Mouse (Mus musculus) frontal cortex, postnatal 14 days (tissue): ENCODE data around the gene Midn.

ENCODE experiments used
- DNase-seq, 2 experiments: peaks; one replicate each; pipeline ENCODE4 v3.0.0; 2022; ENCODE audit warnings: low spot score in 2 of 2

The Midn gene

GRCm38 (mm10) chr10:80129846-80130245 lies 18.2 kb upstream of the Midn start:
- no peak for DNase-seq

DNA sequence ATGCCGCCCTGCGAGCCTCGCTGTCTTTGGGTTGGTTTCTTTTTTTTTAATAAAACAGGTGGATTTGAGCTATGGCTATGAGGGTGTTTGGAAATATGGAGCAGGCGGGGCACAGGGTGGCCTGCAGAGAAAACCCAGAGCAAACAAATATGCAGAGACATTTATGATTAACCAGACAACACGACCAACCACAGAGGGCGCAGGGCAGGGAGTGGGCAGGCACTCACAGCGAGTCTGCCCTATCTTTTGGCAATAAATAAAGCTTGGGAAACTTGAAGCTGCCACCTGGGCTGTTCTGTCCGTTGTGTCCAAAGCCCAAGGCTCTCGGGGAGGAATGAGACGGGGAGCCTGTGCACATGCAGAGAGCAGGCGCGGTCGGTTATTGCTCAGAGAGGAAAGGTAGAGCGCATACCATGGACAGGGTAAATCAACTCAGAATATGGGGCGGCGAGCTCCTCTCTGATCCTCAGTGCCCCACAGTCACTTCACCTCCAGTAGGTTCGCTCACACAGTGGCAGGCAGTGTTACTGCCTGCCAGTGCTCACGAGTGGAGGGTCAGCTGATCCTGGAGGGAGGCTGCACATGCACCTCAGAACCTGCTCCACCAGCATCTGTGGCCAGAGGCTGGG lies 17.6 kb upstream of the Midn start:
- peak in 1 of 2 experiments; percentile 14 for DNase-seq

DNA sequence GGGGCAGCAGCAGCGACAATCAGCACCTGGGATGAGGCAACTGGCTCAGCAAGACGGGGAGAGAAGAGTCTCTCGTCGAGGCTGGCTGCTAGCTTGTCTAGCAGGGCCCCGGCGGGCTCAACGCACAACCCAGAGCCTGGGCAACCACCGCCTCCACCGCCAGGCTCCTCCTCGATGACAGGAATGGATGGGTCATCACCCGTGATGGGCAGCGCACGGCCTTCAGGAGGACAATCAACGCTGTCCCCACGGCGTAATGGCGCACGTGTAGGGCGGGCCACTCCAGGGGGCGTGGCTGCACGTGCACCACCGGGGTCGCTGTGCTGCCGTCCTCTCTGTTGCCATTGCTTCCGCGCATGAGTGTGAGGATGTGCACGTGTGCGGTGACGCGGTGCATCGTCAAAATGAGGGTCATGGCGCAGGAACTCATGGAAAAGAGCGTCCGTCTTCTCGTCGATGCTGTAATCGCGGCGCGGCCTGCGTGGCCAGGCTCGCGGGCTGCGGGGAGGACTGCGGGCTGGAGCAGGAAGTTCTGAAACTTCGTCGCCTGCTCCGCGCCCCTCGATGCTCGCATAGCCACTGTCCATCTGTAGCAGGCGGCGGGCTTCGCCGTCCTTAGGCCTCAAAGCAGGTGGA lies 16.6 kb upstream of the Midn start:
- DNase-seq = peak in 1 of 2 experiments; percentile 66

DNA sequence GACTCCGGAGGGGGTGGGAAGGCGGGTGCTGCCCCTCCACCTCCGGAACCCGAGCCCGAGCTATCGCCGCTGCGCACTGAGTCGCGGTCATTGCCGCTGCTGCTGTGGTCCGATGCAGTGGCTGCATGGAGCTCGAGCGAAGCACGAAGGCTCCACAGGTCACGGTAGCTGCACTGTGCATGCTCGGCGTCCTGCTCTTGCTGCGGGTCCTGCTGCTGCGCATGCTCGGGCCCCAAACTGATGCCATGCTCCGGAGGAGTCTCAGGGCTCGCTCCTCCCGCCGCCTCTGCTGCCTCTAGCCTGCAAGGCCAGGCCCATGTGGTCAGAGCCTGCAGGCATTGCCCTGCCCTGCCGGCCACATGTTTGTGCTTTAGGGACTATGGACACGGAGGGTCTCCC lies 16.1 kb upstream of the Midn start:
- no peak for DNase-seq

DNA sequence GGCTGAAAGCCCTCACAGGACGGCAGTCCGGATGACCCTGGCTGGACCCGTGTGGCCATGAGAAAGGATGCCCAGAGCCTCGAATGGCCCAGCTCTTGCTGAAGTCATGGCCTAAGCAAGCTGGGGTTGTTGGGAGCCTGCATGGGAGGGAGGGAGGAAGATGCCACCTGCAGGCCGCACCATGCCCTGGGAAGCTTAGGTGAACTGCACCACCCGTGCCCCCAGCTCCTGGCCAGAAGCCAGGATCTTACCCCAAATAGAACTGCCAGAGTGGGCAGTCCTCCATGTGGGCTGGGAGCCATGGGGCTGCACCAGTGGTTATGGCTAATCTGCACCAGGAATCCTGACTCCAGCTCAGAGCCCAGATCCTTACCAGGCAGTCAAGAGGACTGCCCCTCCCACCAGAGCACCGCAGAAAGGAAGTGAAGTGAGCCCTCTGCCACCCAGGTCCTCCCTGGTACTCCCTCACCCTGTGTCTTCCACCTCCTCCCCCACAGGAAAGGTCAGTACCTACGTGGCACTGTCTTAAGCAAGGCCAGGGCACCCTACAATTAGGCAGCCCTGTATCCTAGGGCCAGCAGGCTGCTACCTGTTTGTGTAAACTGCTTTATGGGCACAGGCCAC lies 14.7 kb upstream of the Midn start:
- no peak for DNase-seq

- no peak for DNase-seq
Observed at GRCm38 (mm10) chr10:80134421-80134820, 13.7 kb upstream of the Midn start.

- DNase-seq = no peak
Observed at GRCm38 (mm10) chr10:80135161-80135560, 12.9 kb upstream of the Midn start.

- DNase-seq = no peak
Observed at GRCm38 (mm10) chr10:80135641-80136040, 12.4 kb upstream of the Midn start.

DNA sequence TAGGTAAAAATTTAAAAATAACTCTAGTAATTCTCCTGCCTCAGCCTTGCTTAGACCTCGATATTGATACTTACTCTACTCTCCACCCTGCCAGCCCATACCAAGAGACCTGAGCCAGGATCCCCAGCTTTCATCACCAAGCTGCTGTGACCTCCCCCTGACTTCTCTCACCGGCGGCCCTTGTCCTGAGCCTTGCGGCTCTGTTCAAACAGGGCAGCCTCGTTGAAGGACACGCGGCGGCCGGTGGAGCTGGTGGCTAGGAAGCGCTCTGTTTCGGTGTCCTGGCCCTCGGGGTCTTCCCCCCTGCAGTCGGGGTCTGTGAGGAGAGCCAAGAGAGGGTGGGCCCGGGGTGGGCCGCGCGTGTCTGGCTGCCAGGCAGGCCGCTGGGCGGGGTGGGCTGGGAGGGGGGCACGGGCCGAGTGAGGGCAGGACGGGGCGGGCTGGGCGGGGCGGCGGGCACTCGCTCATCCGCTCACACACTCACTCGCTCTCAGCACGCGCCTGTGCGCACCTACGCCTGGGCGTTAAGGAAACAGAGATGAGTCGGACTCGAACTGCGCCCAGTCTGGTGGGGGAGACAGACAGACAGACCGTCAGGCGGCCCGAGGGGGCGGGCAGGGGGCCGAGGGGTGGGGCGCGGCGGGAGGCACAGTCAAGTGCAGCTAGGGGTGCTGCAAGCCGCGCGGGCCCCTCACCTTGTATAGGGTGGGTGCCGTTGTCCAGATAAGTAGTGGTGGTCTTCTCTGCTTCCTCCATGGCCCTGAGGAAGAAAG lies 11.7 kb upstream of the Midn start:
- DNase-seq = no peak

DNA sequence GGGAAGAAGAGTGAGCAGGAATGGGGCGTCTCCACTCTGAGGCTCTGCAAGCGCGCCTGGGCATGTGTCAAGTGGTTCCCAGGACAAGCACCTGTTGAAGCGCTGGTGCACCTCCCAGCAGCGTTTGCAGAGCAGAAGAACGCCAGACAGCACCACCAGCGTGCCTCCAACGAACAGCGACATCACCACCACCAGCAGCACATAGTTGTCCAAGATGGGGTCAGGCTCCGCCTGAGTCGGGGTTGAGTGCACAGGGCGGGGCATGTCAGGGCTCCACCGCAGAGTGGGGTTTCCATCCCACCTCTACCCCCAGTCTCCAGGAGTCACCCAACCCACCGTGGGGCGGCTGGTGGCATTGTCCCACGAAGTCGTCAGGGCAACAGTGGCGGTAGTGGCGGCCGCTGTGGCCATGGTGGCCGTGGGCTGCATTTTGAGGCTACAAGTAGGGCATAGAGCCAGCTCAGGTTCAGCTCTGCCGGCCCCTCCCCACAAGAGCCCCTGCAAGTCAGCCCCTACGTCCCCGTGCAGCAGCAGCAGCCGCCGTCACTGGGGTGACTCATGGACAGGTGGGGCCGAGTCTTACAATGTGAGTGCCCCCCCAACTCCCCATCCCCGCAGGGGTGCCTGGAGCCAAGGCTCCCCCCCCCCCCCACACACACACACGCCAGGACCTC lies 11.0 kb upstream of the Midn start:
- no peak for DNase-seq

DNA sequence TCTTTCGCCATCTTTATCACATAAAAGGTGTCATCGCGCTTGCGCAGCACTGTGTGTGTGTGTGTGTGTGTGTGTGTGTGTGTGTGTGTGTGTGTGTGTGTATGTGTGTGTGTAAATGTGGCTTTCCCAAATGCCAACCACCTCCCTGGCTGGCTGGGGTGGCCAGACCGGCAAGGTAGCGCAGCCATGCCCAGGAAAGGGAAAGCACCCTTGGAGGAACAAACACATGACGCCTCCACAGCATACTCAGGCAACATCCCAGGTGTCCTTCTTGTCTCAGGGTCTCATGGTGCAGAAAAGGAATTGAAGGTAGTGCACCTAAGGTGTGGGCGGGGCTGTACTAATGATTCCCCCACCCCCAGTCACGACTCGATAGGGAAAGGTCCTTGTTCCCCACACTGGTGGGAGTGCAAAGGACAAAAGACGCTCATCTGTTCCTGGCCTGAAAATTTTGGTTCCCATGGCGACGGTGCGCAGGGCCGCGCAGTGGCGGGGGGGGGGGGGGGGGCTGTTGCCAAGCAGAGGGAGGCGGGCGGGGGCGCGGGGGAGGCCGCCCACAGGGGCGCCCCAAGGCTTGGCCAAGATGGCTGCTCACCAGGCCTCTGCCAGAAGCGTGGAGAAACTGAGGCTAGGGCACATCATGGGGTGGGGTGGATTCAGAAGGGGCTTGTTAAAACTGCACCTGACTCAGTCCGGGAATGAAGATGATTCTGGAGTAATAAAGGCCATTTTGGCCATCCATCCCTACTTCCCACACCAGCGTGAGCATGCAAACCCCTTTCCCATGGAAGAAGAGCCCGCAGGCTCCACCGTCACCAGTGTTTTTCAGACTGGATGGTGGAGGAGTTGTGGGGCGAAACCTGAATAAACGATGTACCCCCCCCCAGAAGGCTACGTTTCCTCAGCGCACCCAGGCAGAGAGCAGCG lies 10.2 kb upstream of the Midn start:
- DNase-seq = no peak

DNA sequence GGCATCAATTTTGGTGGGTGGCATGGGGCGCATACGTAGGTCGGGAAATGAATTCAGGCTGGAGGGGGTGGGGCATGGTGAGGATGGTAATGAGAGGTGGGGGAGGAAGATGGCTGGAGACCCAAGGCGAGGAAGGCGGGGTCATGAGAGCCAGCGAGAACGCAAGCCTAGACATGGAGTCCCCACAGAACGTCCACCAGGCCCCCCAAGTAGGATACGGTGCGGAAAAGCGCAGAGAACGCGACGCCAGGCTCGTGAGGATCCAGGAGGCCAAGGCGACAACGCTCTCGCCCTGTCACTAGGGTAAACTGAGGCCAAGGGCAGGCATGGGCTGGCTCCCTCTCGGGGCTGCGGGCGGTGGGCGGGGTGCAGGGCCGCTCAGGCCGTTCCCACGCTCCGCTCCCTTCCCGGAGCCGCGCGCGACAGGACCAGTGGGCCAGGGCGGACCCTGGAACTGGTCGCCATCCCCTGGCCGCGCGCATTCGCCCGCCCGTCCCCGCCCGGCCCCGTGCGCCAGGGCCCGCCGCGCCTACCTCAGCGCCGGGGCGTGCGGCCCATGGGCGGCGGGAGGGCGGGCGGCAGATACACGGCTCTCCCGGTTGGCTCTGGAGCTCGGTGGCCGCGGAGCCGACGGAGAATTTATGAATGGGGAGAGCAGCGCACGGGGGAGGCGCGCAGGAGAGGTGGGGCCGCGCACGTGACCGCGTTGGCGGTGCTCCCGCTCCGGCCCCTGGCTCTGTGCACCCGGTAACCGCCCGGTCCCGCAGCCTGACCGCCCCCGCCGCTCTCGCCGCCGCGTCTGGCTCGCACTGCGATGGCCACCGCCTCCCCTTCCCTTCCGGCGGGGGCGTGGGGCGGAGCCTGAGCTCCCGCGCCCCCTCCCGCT lies 9.3 kb upstream of the Midn start, which contains the start of gene Atp5d:
Gene Atp5d, plus strand, starts transcription at position 80 of the 886 bp plus-strand sequence.
- peak in 1 of 2 experiments; percentile 58 for DNase-seq

DNA sequence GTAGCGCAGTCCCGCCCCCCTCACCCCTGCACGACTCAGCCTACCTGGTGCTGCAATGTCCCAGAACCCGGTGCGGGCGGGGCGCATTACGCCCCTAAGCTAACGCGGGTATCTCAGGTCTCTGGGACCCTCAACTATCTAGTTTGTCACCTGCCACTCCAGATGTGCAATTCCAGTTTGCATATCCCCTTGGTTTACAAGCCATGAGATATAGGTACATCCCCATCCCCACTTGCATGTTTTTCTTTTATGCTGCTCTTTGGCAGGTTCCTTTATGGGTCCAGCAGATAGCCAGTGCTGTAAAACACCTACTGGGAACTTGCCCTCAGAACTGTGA lies 8.7 kb upstream of the Midn start:
- DNase-seq = no peak

DNA sequence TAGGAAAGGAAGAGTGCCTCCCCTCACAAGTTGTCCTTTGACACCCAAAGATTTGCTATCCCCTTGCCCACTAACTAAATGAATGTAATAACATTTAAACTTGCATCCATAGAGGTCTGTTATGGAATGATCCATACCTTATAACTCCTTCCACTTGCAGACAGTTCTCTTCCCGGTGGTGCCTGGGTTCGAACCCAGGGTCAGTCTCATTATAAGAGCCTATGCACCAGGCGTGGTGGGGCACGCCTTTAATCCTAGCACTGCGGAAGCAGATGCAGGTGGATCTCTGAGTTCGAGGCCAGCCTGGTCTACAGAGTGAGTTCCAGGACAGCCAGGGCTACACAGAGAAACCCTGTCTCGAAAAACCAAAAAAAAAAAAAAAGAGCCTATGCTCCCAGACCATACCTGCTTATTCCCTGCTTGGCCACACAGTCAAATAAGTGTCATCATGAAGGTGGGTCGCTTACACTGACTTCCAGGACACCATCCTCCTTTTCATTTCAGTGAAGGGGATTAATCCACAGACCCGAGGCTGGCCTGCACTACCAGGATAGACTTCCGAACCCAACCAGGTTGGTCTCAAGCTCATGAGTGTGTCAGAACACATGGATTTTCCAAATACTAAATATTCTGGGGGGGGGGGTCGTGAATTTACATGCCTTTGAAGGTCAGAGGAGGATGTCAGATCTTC lies 8.0 kb upstream of the Midn start:
- DNase-seq = no peak

DNA sequence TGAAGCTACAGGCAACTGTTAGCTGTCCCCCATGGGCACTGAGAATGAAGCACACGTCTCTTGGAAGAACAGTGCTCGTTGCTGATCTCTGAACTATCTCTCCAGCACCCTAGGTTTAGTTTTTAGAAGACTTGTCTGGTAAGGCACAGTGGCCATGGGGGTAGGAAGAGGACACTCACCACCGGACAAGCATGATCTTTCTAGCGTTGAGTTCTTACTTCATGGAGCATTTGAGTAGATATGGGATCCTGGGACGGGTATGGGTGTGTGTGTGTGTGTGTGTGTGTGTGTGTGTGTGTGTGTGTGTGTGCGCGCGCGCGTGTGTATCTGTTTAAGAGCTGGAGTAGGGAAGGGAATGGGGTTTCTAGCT lies 7.4 kb upstream of the Midn start, which contains the start of gene Cbarp:
Gene Cbarp, minus strand, starts transcription at position 170 of the 370 bp plus-strand sequence.
- DNase-seq = no peak

DNA sequence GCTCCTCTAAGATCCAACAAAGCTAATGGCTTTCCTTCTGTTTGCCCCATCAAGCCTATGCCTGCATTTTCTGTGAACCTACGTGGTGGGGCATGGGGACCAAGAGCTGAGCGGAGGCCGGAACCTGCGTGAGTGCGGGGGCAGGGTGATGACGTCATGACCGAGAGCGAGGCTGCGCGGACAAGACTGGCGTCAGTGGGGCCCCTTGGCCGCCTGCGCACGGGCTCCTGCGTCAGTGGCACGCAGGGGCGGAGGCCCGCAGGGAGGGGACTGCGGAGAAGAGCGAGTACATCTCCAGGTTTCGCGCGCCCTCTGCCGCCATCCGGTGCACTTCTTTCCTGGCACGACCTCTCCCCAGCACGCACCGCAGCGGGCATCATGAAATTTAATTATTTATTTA lies 6.8 kb upstream of the Midn start:
- DNase-seq = peak; percentile 94 to 95

DNA sequence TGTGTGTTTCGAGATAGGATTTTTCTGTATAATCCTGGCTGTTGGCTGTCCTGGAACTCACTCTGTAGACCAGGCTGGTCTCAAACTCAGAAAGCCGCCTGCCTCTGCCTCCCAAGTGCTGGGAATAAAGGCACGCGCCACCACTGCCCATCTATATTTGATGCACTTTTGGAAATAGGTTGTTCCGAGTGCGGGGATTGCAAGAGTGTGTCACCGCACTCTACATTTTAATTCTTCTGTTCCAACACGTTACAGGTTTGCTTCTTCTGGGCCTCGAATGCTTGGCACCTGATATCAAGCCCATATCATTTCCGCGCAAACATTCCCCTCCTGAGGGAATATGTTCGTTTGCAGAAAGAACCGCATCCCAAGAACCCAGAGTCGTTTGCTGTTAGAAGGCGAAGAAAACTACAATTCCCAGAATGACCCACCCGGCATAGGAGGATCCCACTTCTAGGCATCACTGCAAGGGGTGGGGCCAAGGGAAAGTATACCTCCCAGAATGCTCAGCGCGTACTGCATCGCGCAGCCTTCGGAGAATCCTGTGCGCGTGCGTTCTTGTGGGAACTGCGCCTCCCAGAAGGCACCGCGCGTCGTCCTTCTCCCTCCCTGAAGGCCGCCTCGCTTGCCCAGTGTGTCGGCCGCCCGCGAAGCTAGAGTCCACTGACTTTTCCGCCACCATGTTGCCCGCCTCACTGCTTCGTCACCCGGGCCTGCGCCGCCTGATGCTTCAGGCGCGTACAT lies 6.1 kb upstream of the Midn start:
- DNase-seq = peak; percentile 89 to 90

GRCm38 (mm10) chr10:80142530-80142925 lies 5.5 kb upstream of the Midn start:
- no peak for DNase-seq

- DNase-seq = no peak
Observed at GRCm38 (mm10) chr10:80143664-80144063, 4.4 kb upstream of the Midn start.
